Mouse (Mus musculus): ENCODE measurements around the gene Slc8b1. TPM values are rescaled to one million over a fixed set of nuclear protein-coding genes. Genes with fewer than 3 reads are reported as not detected.
A peak's percentile ranks its signal among the peaks of the same experiment; 100 is the strongest.

Gene Slc8b1
- total and polyA plus RNA-seq, 3 experiments = 10.0 to 13.2 (median 12.2) TPM

GRCm38 (mm10) chr5:120503144-120503795 is 7.7 kb upstream of the Slc8b1 start, which contains the start of gene Plbd2:
Gene Plbd2, minus strand, starts transcription at chr5:120503625.
- peak; percentile 86 for DNase-seq
- Histone ChIP-seq H3K4me1 (ENCODE audit: control insufficient read depth, insufficient read depth, low read length) (peaks cover 12% of the 10 kb centered on the region), H3K36me3 (ENCODE audit: control insufficient read depth, insufficient read depth, low read length) (no peaks in the 10 kb centered on the region), H3K9ac (ENCODE audit: low read depth, low read length) (peak within 1 kb of the TSS; percentile 85), H3K27me3 (ENCODE audit: control insufficient read depth, insufficient read depth, low read length) (no peaks in the 10 kb centered on the region), H3K79me2 (replicated peaks; ENCODE audit: control insufficient read depth, insufficient read depth, low read length) (no peaks in the 10 kb centered on the region; the same call in none of the 2 replicates), H3K4me3 (peak within 1 kb of the TSS; percentile 75), H3K27ac (peak within 1 kb of the TSS; percentile 86)
- 0 out of 2 replicates have a peak, but pooled peaks have one; percentile 19 for TF ChIP-seq EP300 (IDR thresholded peaks at IDR 0.05; ENCODE audit: insufficient read depth, low read depth, low read length)
- no peak for TF ChIP-seq CTCF (IDR thresholded peaks at IDR 0.05)
- TF ChIP-seq POLR2A (IDR thresholded peaks at IDR 0.05; ENCODE audit: insufficient read depth, low read depth, low read length) = peak; percentile 49; the same call in 1 of the 2 replicates
- intact Hi-C loops (cut with DNase I) = loop anchor here (10.0 kb wide), 1 partner anchor 172 kb away; no protein-coding TSS in a partner anchor
- under 1% methylated on average over 55 of the region's 55 CpGs for WGBS

GRCm38 (mm10) chr5:120505368-120505767 is 5.6 kb upstream of the Slc8b1 start:
- Histone ChIP-seq H3K36me3 (ENCODE audit: control insufficient read depth, insufficient read depth, low read length) (no peaks in the 10 kb centered on the region), H3K27ac (no peak overlapping the region), H3K79me2 (replicated peaks; ENCODE audit: control insufficient read depth, insufficient read depth, low read length) (no peaks in the 10 kb centered on the region; the same call in 1 of the 2 replicates), H3K9ac (ENCODE audit: low read depth, low read length) (0 out of 2 replicates have a peak overlapping the region, but pooled peaks have one; percentile 11), H3K4me1 (ENCODE audit: control insufficient read depth, insufficient read depth, low read length) (peaks cover 12% of the 10 kb centered on the region), H3K4me3 (no peak overlapping the region), H3K27me3 (ENCODE audit: control insufficient read depth, insufficient read depth, low read length) (no peaks in the 10 kb centered on the region)
- intact Hi-C loops (cut with DNase I) = loop anchor here (1.0 to 10.0 kb wide), 2 partner anchors 100 to 169 kb away; no protein-coding TSS in a partner anchor
- WGBS = 17% methylated on average over 16 of the region's 16 CpGs
- peak; percentile 80; the same call in 1 of the 2 replicates for TF ChIP-seq EP300 (IDR thresholded peaks at IDR 0.05; ENCODE audit: insufficient read depth, low read depth, low read length)
- TF ChIP-seq CTCF (IDR thresholded peaks at IDR 0.05) = peak; percentile 100; the same call in 1 of the 2 replicates
- no peak for TF ChIP-seq POLR2A (IDR thresholded peaks at IDR 0.05; ENCODE audit: insufficient read depth, low read depth, low read length)
- peak; percentile 85 to 88 for DNase-seq

- Histone ChIP-seq H3K27me3 (ENCODE audit: control insufficient read depth, insufficient read depth, low read length) (no peaks in the 10 kb centered on the region), H3K4me1 (ENCODE audit: control insufficient read depth, insufficient read depth, low read length) (peaks cover 14% of the 10 kb centered on the region), H3K79me2 (replicated peaks; ENCODE audit: control insufficient read depth, insufficient read depth, low read length) (no peaks in the 10 kb centered on the region; the same call in 1 of the 2 replicates), H3K36me3 (ENCODE audit: control insufficient read depth, insufficient read depth, low read length) (no peaks in the 10 kb centered on the region), H3K9ac (ENCODE audit: low read depth, low read length) (no peak overlapping the region), H3K27ac (no peak overlapping the region), H3K4me3 (no peak overlapping the region)
- WGBS = 59% methylated on average over 9 of the region's 9 CpGs
- no peak for DNase-seq
- intact Hi-C loops (cut with DNase I) = loop anchor here (1.0 to 10.0 kb wide), 2 partner anchors 100 to 169 kb away; no protein-coding TSS in a partner anchor
- no peak for TF ChIP-seq CTCF (IDR thresholded peaks at IDR 0.05)
Measured at GRCm38 (mm10) chr5:120505781-120506180, 5.2 kb upstream of the Slc8b1 start.

GRCm38 (mm10) chr5:120506490-120506889 is 4.5 kb upstream of the Slc8b1 start:
- whole genome bisulfite sequencing = 36% methylated on average over 9 of the region's 9 CpGs
- H3K27ac ChIP-seq = no peak overlapping the region
- H3K79me2 ChIP-seq (replicated peaks; ENCODE audit: control insufficient read depth, insufficient read depth, low read length) = no peaks in the 10 kb centered on the region
- no peak for TF ChIP-seq CTCF (IDR thresholded peaks at IDR 0.05)
- H3K9ac ChIP-seq (ENCODE audit: low read depth, low read length) = no peak overlapping the region
- H3K4me1 ChIP-seq (ENCODE audit: control insufficient read depth, insufficient read depth, low read length) = peaks cover 14% of the 10 kb centered on the region
- H3K27me3 ChIP-seq (ENCODE audit: control insufficient read depth, insufficient read depth, low read length) = no peaks in the 10 kb centered on the region
- no peak overlapping the region for H3K4me3 ChIP-seq
- no peak for DNase-seq
- intact Hi-C loops (cut with DNase I) = loop anchor here (10.0 kb wide), 1 partner anchor 168 kb away; no protein-coding TSS in a partner anchor
- H3K36me3 ChIP-seq (ENCODE audit: control insufficient read depth, insufficient read depth, low read length) = no peaks in the 10 kb centered on the region

GRCm38 (mm10) chr5:120507311-120507710 is 3.7 kb upstream of the Slc8b1 start:
- peaks cover 15% of the 10 kb centered on the region for H3K4me1 ChIP-seq (ENCODE audit: control insufficient read depth, insufficient read depth, low read length)
- WGBS = 47% methylated on average over 4 of the region's 4 CpGs
- H3K9ac ChIP-seq (ENCODE audit: low read depth, low read length) = no peak overlapping the region
- DNase-seq = no peak
- H3K36me3 ChIP-seq (ENCODE audit: control insufficient read depth, insufficient read depth, low read length) = no peaks in the 10 kb centered on the region
- H3K27me3 ChIP-seq (ENCODE audit: control insufficient read depth, insufficient read depth, low read length) = no peaks in the 10 kb centered on the region
- TF ChIP-seq POLR2A (IDR thresholded peaks at IDR 0.05; ENCODE audit: insufficient read depth, low read depth, low read length) (no peak), CTCF (IDR thresholded peaks at IDR 0.05) (no peak), EP300 (IDR thresholded peaks at IDR 0.05; ENCODE audit: insufficient read depth, low read depth, low read length) (no peak)
- intact Hi-C loops (cut with DNase I) = loop anchor here (10.0 kb wide), 1 partner anchor 167 kb away; no protein-coding TSS in a partner anchor
- H3K79me2 ChIP-seq (replicated peaks; ENCODE audit: control insufficient read depth, insufficient read depth, low read length) = no peaks in the 10 kb centered on the region
- no peak overlapping the region for H3K4me3 ChIP-seq
- no peak overlapping the region for H3K27ac ChIP-seq

- DNase-seq = peak; percentile 63 to 73
- peak overlapping the region; percentile 66 for H3K4me3 ChIP-seq
- H3K9ac ChIP-seq (ENCODE audit: low read depth, low read length) = peak overlapping the region; percentile 60
- TF ChIP-seq EP300 (IDR thresholded peaks at IDR 0.05; ENCODE audit: insufficient read depth, low read depth, low read length) (no peak), POLR2A (IDR thresholded peaks at IDR 0.05; ENCODE audit: insufficient read depth, low read depth, low read length) (no peak), CTCF (IDR thresholded peaks at IDR 0.05) (no peak)
- peaks cover 28% of the 10 kb centered on the region for H3K4me1 ChIP-seq (ENCODE audit: control insufficient read depth, insufficient read depth, low read length)
- intact Hi-C loops (cut with DNase I) = loop anchor here (2.0 kb wide), 1 partner anchor 77 kb away; the partner anchor contains the start of genes Iqcd and Tpcn1
- H3K36me3 ChIP-seq (ENCODE audit: control insufficient read depth, insufficient read depth, low read length) = no peaks in the 10 kb centered on the region
- peak overlapping the region; percentile 88 for H3K27ac ChIP-seq
- H3K79me2 ChIP-seq (replicated peaks; ENCODE audit: control insufficient read depth, insufficient read depth, low read length) = no peaks in the 10 kb centered on the region
- 17% methylated on average over 14 of the region's 14 CpGs for WGBS
- no peaks in the 10 kb centered on the region for H3K27me3 ChIP-seq (ENCODE audit: control insufficient read depth, insufficient read depth, low read length)
Measured at GRCm38 (mm10) chr5:120511643-120512220, 764 bp downstream of the Slc8b1 start.
